Mouse (Mus musculus): ENCODE results near the gene Draxin. TPM values are rescaled to one million over a fixed set of nuclear protein-coding genes. Genes with fewer than 3 reads are reported as not detected.

Gene Draxin
- polyA plus RNA-seq, 1 experiment from 2014 or later, result 0.30 TPM

GRCm38 (mm10) chr4:148104146-148104545, 26.4 kb downstream of the Draxin start:
- POLR2A ChIA-PET, result no interaction called here
- CTCF ChIA-PET, result interaction anchor here (0.7 to 1.7 kb wide), 5 partner anchors 9 to 63 kb away, joined by 3 to 7 read pairs (median 5); no protein-coding TSS in a partner anchor
- in situ Hi-C loops (cut with MboI; ENCODE audit: low pct_unique_long_range_greater_than_20kb), result no loop called here
- DNase-seq (ENCODE audit: low read depth, low spot score), result no peak
- no peaks in the 10 kb centered on the region for H3K27me3 ChIP-seq
- ATAC-seq, result no peak
- TF ChIP-seq CTCF (IDR thresholded peaks at IDR 0.05), result no peak

- no peaks in the 10 kb centered on the region for H3K27me3 ChIP-seq
- DNase-seq (ENCODE audit: low read depth, low spot score) (no peak), ATAC-seq (peak; percentile 47)
- TF ChIP-seq CTCF (IDR thresholded peaks at IDR 0.05), result peak; percentile 72
- ChIA-PET POLR2A (interaction anchor here (0.9 kb wide), 1 partner anchor 59 kb away, joined by 3 read pairs; the partner anchor contains the start of genes Fbxo2 and Fbxo44), CTCF (interaction anchor here (1.6 kb wide), 1 partner anchor 65 kb away, joined by 3 read pairs; no protein-coding TSS in a partner anchor)
- in situ Hi-C loops (cut with MboI; ENCODE audit: low pct_unique_long_range_greater_than_20kb), result no loop called here
Measured at GRCm38 (mm10) chr4:148101801-148102527, 28.5 kb downstream of the Draxin start.

- ChIA-PET POLR2A (no interaction called here), CTCF (no interaction called here)
- ATAC-seq (no peak), DNase-seq (ENCODE audit: low read depth, low spot score) (no peak)
- H3K27me3 ChIP-seq, result no peaks in the 10 kb centered on the region
- in situ Hi-C loops (cut with MboI; ENCODE audit: low pct_unique_long_range_greater_than_20kb), result no loop called here
- no peak for TF ChIP-seq CTCF (IDR thresholded peaks at IDR 0.05)
Measured at GRCm38 (mm10) chr4:148098666-148099065, 31.8 kb downstream of the Draxin start.

- no peak for ATAC-seq
- POLR2A ChIA-PET, result no interaction called here
- CTCF ChIA-PET, result no interaction called here
- no peak for TF ChIP-seq CTCF (IDR thresholded peaks at IDR 0.05)
- H3K27me3 ChIP-seq, result no peaks in the 10 kb centered on the region
- in situ Hi-C loops (cut with MboI; ENCODE audit: low pct_unique_long_range_greater_than_20kb), result no loop called here
- DNase-seq (ENCODE audit: low read depth, low spot score), result no peak
Measured at GRCm38 (mm10) chr4:148097936-148098335, 32.6 kb downstream of the Draxin start.

GRCm38 (mm10) chr4:148095081-148095480, 35.4 kb downstream of the Draxin start:
- ChIA-PET POLR2A (no interaction called here), CTCF (no interaction called here)
- DNase-seq (ENCODE audit: low read depth, low spot score) (no peak), ATAC-seq (no peak)
- in situ Hi-C loops (cut with MboI; ENCODE audit: low pct_unique_long_range_greater_than_20kb), result no loop called here
- no peak for TF ChIP-seq CTCF (IDR thresholded peaks at IDR 0.05)
- H3K27me3 ChIP-seq, result no peaks in the 10 kb centered on the region

GRCm38 (mm10) chr4:148094161-148094560, 36.3 kb downstream of the Draxin start:
- TF ChIP-seq CTCF (IDR thresholded peaks at IDR 0.05), result no peak

GRCm38 (mm10) chr4:148092551-148093271, 37.8 kb downstream of the Draxin start:
- no peak for ATAC-seq
- ChIA-PET POLR2A (no interaction called here), CTCF (no interaction called here)
- no peaks in the 10 kb centered on the region for H3K27me3 ChIP-seq
- in situ Hi-C loops (cut with MboI; ENCODE audit: low pct_unique_long_range_greater_than_20kb), result no loop called here
- no peak for TF ChIP-seq CTCF (IDR thresholded peaks at IDR 0.05)
- no peak for DNase-seq (ENCODE audit: low read depth, low spot score)

More at GRCm38 (mm10) chr4:148094161-148094560, 36.3 kb downstream of the Draxin start:
- H3K27me3 ChIP-seq, result no peaks in the 10 kb centered on the region
- ATAC-seq (no peak), DNase-seq (ENCODE audit: low read depth, low spot score) (no peak)
- POLR2A ChIA-PET, result no interaction called here
- CTCF ChIA-PET, result no interaction called here
- in situ Hi-C loops (cut with MboI; ENCODE audit: low pct_unique_long_range_greater_than_20kb), result no loop called here

GRCm38 (mm10) chr4:148091181-148091580, 39.3 kb downstream of the Draxin start:
- no peak for TF ChIP-seq CTCF (IDR thresholded peaks at IDR 0.05)
- in situ Hi-C loops (cut with MboI; ENCODE audit: low pct_unique_long_range_greater_than_20kb), result no loop called here
- ATAC-seq, result no peak
- POLR2A ChIA-PET, result no interaction called here
- H3K27me3 ChIP-seq, result no peaks in the 10 kb centered on the region
- CTCF ChIA-PET, result no interaction called here
- DNase-seq (ENCODE audit: low read depth, low spot score), result no peak

- H3K27me3 ChIP-seq, result no peaks in the 10 kb centered on the region
- ChIA-PET POLR2A (no interaction called here), CTCF (interaction anchor here (2.2 kb wide), 1 partner anchor 23 kb away, joined by 6 read pairs; no protein-coding TSS in a partner anchor)
- ATAC-seq (no peak), DNase-seq (ENCODE audit: low read depth, low spot score) (no peak)
- in situ Hi-C loops (cut with MboI; ENCODE audit: low pct_unique_long_range_greater_than_20kb), result no loop called here
- TF ChIP-seq CTCF (IDR thresholded peaks at IDR 0.05), result no peak
Measured at GRCm38 (mm10) chr4:148089166-148089565, 41.3 kb downstream of the Draxin start.

- no peak for TF ChIP-seq CTCF (IDR thresholded peaks at IDR 0.05)
- H3K27me3 ChIP-seq, result no peaks in the 10 kb centered on the region
- DNase-seq (ENCODE audit: low read depth, low spot score) (peak; percentile 39), ATAC-seq (peak; percentile 82)
- in situ Hi-C loops (cut with MboI; ENCODE audit: low pct_unique_long_range_greater_than_20kb), result no loop called here
- POLR2A ChIA-PET, result no interaction called here
- CTCF ChIA-PET, result interaction anchor here (1.0 to 2.2 kb wide), 2 partner anchors 22 to 52 kb away, joined by 4 to 6 read pairs; no protein-coding TSS in a partner anchor
Measured at GRCm38 (mm10) chr4:148087907-148088527, 42.5 kb downstream of the Draxin start, which contains the start of gene Agtrap. Agtrap (minus strand) TSS chr4:148088031.

Data from Patski (cell line).